Mouse (Mus musculus) skeletal muscle tissue, adult 2 months (tissue): Measurements from ENCODE around the gene Nodal.

Experiments used
- DNase-seq: peaks from one replicate; pipeline ENCODE4 v3.0.0-alpha.2; 2012; ENCODE audit warnings: low read depth, low spot score

Nodal gene

GRCm38 (mm10) chr10:61398125-61398524, 19.6 kb upstream of the Nodal start:
- DNase-seq, result no peak

GRCm38 (mm10) chr10:61399156-61399734, 18.5 kb upstream of the Nodal start:
- DNase-seq, result peak; percentile 77

- DNase-seq, result no peak
These were observed 17.4 kb upstream of the Nodal start for GRCm38 (mm10) chr10:61400407-61400806.

- no peak for DNase-seq
These were observed 15.3 kb upstream of the Nodal start for GRCm38 (mm10) chr10:61402480-61402879.

GRCm38 (mm10) chr10:61402911-61403310, 14.9 kb upstream of the Nodal start:
- DNase-seq, result no peak

GRCm38 (mm10) chr10:61405958-61406357, 11.8 kb upstream of the Nodal start:
- no peak for DNase-seq

- no peak for DNase-seq
These were observed 8.0 kb upstream of the Nodal start for GRCm38 (mm10) chr10:61409776-61410175.

GRCm38 (mm10) chr10:61410193-61410592, 7.6 kb upstream of the Nodal start:
- no peak for DNase-seq

- DNase-seq, result no peak
These were observed 4.7 kb upstream of the Nodal start for GRCm38 (mm10) chr10:61412910-61413625.

- DNase-seq, result no peak
These were observed 2.5 kb upstream of the Nodal start for GRCm38 (mm10) chr10:61415240-61415639.

- DNase-seq, result no peak
These were observed 1.9 kb upstream of the Nodal start for GRCm38 (mm10) chr10:61415890-61416289.

GRCm38 (mm10) chr10:61416561-61416960, 1.2 kb upstream of the Nodal start:
- DNase-seq, result no peak

- DNase-seq, result no peak
These were observed 726 bp upstream of the Nodal start for GRCm38 (mm10) chr10:61417046-61417445.

- DNase-seq, result no peak
These were observed 544 bp downstream of the Nodal start for GRCm38 (mm10) chr10:61418131-61418900.

- no peak for DNase-seq
These were observed 1.4 kb downstream of the Nodal start for GRCm38 (mm10) chr10:61419146-61419545.

GRCm38 (mm10) chr10:61420011-61420410, 2.2 kb downstream of the Nodal start:
- DNase-seq, result no peak

- no peak for DNase-seq
These were observed 5.1 kb downstream of the Nodal start for GRCm38 (mm10) chr10:61422861-61423260.

- DNase-seq, result no peak
These were observed 5.5 kb downstream of the Nodal start for GRCm38 (mm10) chr10:61423289-61423688.

- no peak for DNase-seq
These were observed 6.7 kb downstream of the Nodal start for GRCm38 (mm10) chr10:61424500-61424899.

- no peak for DNase-seq
These were observed 7.3 kb downstream of the Nodal start for GRCm38 (mm10) chr10:61425047-61425446.

- no peak for DNase-seq
These were observed 8.5 kb downstream of the Nodal start for GRCm38 (mm10) chr10:61426251-61426757.

GRCm38 (mm10) chr10:61427951-61428350, 10.2 kb downstream of the Nodal start:
- DNase-seq, result no peak
